Mouse (Mus musculus): ENCODE measurements at regions not wholly inside any gene's neighbourhood (a gene's known extent, or its start where the extent isn't known, plus 50 kb on each side); places are given as distances from the start of the nearest gene placed in this dataset.

DNA sequence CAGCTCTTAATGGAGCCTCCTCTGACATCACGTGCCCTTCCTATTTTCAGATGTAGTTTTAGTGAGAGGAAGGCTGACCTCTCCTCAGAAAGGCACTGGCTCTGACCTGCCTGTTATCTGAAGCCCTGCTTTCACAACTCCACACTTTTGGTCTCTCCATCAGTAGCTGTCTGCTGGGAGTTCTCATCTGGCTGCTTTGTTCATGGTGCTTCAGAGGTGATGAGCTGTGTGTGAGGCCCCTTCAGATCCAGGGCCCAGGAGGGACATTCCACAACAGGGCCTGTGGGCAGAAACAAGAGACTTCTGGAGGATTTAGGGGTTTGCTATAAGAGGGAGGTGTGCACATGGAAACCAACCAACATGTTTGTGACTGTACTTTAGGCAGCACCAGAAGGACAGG lies 50.8 kb upstream of the Fhl2 start:
- no peak overlapping the region for H3K9ac ChIP-seq (ENCODE audit: low read length)
- no peak overlapping the region for H3K4me2 ChIP-seq (ENCODE audit: low read depth, low read length, severe bottlenecking)
- H3K9me3 ChIP-seq (ENCODE audit: control insufficient read depth, low read length) = no peaks in the 10 kb centered on the region
- no peaks in the 10 kb centered on the region for H3K36me3 ChIP-seq (ENCODE audit: control insufficient read depth, insufficient read depth, low read length)
- no peak overlapping the region for H3K4me3 ChIP-seq (ENCODE audit: low read depth, low read length)
- H3K27me3 ChIP-seq (ENCODE audit: control insufficient read depth, insufficient read depth, low read length) = no peaks in the 10 kb centered on the region
- no peak for DNase-seq (ENCODE audit: low spot score)
- no peak overlapping the region for H3K27ac ChIP-seq (ENCODE audit: low read depth, low read length)
- WGBS = 83% methylated on average over 1 of the region's 1 CpGs
- no peaks in the 10 kb centered on the region for H3K4me1 ChIP-seq (replicated peaks; ENCODE audit: control insufficient read depth, insufficient read depth, low read length)
- no peak for ATAC-seq (replicated peaks; ENCODE audit: low FRiP score)

DNA sequence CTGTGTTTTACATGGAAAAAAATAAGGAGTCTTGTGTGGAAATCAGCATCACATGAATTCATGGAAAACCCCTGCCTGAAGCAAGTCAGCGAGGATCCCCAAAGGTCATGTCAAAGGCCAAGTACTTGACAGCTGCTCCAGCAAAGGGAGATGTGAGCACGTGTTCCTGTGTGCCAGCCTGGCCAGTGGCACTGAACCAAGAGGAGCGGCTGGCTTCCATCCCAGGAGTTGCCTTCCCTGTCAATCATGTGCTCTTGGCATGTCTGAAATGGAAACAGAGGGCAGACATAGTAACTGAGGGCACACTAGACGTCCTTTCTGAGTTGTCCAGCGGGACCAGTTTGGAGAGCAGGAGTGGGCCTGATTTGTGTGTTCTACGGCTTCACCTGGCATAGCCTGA lies 53.5 kb upstream of the Fhl2 start:
- ATAC-seq (replicated peaks; ENCODE audit: low FRiP score) (no peak), DNase-seq (ENCODE audit: low spot score) (no peak)
- Histone ChIP-seq H3K4me1 (replicated peaks; ENCODE audit: control insufficient read depth, insufficient read depth, low read length) (no peaks in the 10 kb centered on the region), H3K9me3 (ENCODE audit: control insufficient read depth, low read length) (no peaks in the 10 kb centered on the region), H3K9ac (ENCODE audit: low read length) (no peak overlapping the region), H3K27ac (ENCODE audit: low read depth, low read length) (no peak overlapping the region), H3K27me3 (ENCODE audit: control insufficient read depth, insufficient read depth, low read length) (no peaks in the 10 kb centered on the region), H3K4me2 (ENCODE audit: low read depth, low read length, severe bottlenecking) (no peak overlapping the region), H3K36me3 (ENCODE audit: control insufficient read depth, insufficient read depth, low read length) (no peaks in the 10 kb centered on the region), H3K4me3 (ENCODE audit: low read depth, low read length) (no peak overlapping the region)
- 81% methylated on average over 6 of the region's 6 CpGs for WGBS

DNA sequence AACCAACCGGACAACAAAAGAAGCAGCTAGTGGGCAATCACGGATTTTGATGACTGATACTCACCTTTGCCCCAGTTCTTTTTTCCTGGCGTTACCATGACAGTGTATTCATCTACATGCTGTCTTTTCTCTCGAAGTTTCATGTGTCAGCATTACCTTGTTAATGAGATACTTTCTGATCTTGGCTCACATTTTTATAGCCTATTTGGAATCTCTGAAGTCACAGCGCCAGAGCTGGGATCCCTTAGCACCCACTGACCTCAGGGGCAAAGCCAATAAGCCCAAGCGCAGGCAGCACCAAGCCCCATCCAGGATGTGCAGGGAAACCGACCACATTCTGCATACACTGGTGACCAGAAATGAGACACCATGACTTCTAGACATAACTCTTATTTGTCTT lies 54.6 kb upstream of the Fhl2 start:
- DNase-seq (ENCODE audit: low spot score) (no peak), ATAC-seq (replicated peaks; ENCODE audit: low FRiP score) (no peak)
- Histone ChIP-seq H3K9ac (ENCODE audit: low read length) (no peak overlapping the region), H3K4me2 (ENCODE audit: low read depth, low read length, severe bottlenecking) (no peak overlapping the region), H3K4me3 (ENCODE audit: low read depth, low read length) (no peak overlapping the region), H3K27me3 (ENCODE audit: control insufficient read depth, insufficient read depth, low read length) (no peaks in the 10 kb centered on the region), H3K9me3 (ENCODE audit: control insufficient read depth, low read length) (no peaks in the 10 kb centered on the region), H3K27ac (ENCODE audit: low read depth, low read length) (no peak overlapping the region), H3K4me1 (replicated peaks; ENCODE audit: control insufficient read depth, insufficient read depth, low read length) (no peaks in the 10 kb centered on the region), H3K36me3 (ENCODE audit: control insufficient read depth, insufficient read depth, low read length) (no peaks in the 10 kb centered on the region)
- WGBS = 70% methylated on average over 7 of the region's 7 CpGs

DNA sequence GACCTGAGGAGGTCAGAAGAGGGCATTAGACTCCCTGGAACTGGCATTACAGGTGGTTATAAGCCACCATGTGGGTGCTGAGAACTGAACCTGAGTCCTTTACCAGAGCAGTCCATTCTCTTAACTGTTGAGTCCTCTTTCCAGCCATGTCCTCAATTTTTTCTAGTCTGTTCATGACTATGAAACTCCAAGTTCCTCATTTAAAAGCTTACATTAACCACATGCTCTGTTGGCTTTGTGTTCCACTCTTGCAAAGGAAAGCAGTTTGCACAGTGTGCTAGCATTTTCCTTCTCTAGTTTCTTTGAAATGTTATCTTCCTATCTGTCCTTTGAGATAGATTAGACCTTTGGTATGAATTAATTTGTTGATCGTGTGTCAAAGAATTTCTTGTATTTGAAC lies 57.3 kb upstream of the Fhl2 start:
- Histone ChIP-seq H3K4me2 (ENCODE audit: low read depth, low read length, severe bottlenecking) (no peak overlapping the region), H3K27ac (ENCODE audit: low read depth, low read length) (no peak overlapping the region), H3K4me3 (ENCODE audit: low read depth, low read length) (no peak overlapping the region), H3K4me1 (replicated peaks; ENCODE audit: control insufficient read depth, insufficient read depth, low read length) (no peaks in the 10 kb centered on the region), H3K9ac (ENCODE audit: low read length) (no peak overlapping the region), H3K9me3 (ENCODE audit: control insufficient read depth, low read length) (no peaks in the 10 kb centered on the region), H3K27me3 (ENCODE audit: control insufficient read depth, insufficient read depth, low read length) (no peaks in the 10 kb centered on the region), H3K36me3 (ENCODE audit: control insufficient read depth, insufficient read depth, low read length) (no peaks in the 10 kb centered on the region)
- 91% methylated on average over 1 of the region's 1 CpGs for WGBS
- DNase-seq (ENCODE audit: low spot score) = no peak
- ATAC-seq (replicated peaks; ENCODE audit: low FRiP score) = no peak

DNA sequence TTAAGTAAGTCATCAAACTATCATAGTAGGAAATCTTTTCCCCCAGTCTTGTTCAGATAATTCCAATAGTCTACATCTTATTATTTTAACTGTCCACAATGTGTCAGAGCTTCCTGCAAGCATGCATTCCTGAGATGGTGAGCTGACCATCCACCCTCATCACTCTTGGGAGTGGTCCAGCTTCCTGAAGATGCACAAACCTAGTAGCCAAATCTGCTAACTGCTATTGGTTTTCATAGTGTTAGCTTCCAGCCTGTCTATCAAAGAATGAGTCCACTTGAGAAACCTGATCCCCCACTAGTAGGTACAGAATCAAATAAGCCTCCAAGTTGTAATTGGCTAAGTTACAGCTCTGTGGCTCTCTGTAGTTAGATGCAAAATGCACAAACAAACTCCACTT lies 59.3 kb upstream of the Fhl2 start:
- DNase-seq (ENCODE audit: low spot score) = no peak
- Histone ChIP-seq H3K27ac (ENCODE audit: low read depth, low read length) (no peak overlapping the region), H3K36me3 (ENCODE audit: control insufficient read depth, insufficient read depth, low read length) (no peaks in the 10 kb centered on the region), H3K4me3 (ENCODE audit: low read depth, low read length) (no peak overlapping the region), H3K9ac (ENCODE audit: low read length) (no peak overlapping the region), H3K4me2 (ENCODE audit: low read depth, low read length, severe bottlenecking) (no peak overlapping the region), H3K9me3 (ENCODE audit: control insufficient read depth, low read length) (no peaks in the 10 kb centered on the region), H3K27me3 (ENCODE audit: control insufficient read depth, insufficient read depth, low read length) (no peaks in the 10 kb centered on the region), H3K4me1 (replicated peaks; ENCODE audit: control insufficient read depth, insufficient read depth, low read length) (no peaks in the 10 kb centered on the region)
- no peak for ATAC-seq (replicated peaks; ENCODE audit: low FRiP score)

DNA sequence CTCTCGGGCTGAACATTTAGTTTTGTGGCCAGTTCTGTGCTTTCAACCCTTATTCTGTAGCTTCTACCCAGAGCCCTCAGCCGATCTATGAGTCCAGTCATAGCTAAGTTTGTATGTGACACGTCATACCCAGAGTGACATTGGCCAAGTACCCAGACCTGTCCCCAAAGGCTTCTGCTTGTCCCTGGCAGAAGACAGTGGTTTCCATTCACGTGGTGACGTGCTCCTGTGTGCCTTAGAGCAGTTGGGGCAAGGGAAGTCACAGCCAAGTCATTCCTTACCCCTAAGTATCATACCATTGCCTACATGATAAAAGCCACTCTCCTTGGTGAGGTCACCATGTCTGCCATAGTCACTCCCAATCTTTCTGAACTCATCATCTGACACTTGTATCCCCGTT lies 61.1 kb upstream of the Fhl2 start:
- 87% methylated on average over 6 of the region's 6 CpGs for WGBS
- Histone ChIP-seq H3K4me1 (replicated peaks; ENCODE audit: control insufficient read depth, insufficient read depth, low read length) (no peaks in the 10 kb centered on the region), H3K9ac (ENCODE audit: low read length) (no peak overlapping the region), H3K9me3 (ENCODE audit: control insufficient read depth, low read length) (no peaks in the 10 kb centered on the region), H3K27ac (ENCODE audit: low read depth, low read length) (no peak overlapping the region), H3K4me2 (ENCODE audit: low read depth, low read length, severe bottlenecking) (no peak overlapping the region), H3K27me3 (ENCODE audit: control insufficient read depth, insufficient read depth, low read length) (no peaks in the 10 kb centered on the region), H3K36me3 (ENCODE audit: control insufficient read depth, insufficient read depth, low read length) (no peaks in the 10 kb centered on the region), H3K4me3 (ENCODE audit: low read depth, low read length) (no peak overlapping the region)
- DNase-seq (ENCODE audit: low spot score) (no peak), ATAC-seq (replicated peaks; ENCODE audit: low FRiP score) (no peak)

DNA sequence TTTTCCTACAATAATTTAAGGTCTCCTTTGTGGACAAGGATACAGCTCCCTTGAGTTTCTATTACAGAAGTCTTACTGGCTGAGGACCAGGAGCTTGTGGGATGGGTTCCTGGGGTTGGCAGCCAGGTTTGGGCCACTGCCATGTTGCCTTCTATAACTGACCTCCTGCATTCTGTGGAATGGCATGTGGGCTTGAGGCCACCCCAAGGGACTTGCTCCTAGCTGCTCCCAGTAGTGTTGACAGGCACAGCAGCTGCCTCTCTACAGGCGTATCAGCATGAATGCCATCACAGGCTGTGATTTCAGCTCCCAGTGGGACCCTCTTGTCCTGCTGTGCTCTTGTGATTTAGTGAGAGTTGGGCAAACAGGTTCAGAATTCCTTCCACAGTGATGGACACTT lies 63.1 kb upstream of the Fhl2 start:
- H3K27me3 ChIP-seq (ENCODE audit: control insufficient read depth, insufficient read depth, low read length) = no peaks in the 10 kb centered on the region
- no peak overlapping the region for H3K9ac ChIP-seq (ENCODE audit: low read length)
- H3K27ac ChIP-seq (ENCODE audit: low read depth, low read length) = no peak overlapping the region
- no peaks in the 10 kb centered on the region for H3K36me3 ChIP-seq (ENCODE audit: control insufficient read depth, insufficient read depth, low read length)
- H3K4me3 ChIP-seq (ENCODE audit: low read depth, low read length) = no peak overlapping the region
- WGBS = 90% methylated on average over 1 of the region's 1 CpGs
- ATAC-seq (replicated peaks; ENCODE audit: low FRiP score) (no peak), DNase-seq (ENCODE audit: low spot score) (no peak)
- no peaks in the 10 kb centered on the region for H3K9me3 ChIP-seq (ENCODE audit: control insufficient read depth, low read length)
- no peak overlapping the region for H3K4me2 ChIP-seq (ENCODE audit: low read depth, low read length, severe bottlenecking)
- H3K4me1 ChIP-seq (replicated peaks; ENCODE audit: control insufficient read depth, insufficient read depth, low read length) = no peaks in the 10 kb centered on the region

DNA sequence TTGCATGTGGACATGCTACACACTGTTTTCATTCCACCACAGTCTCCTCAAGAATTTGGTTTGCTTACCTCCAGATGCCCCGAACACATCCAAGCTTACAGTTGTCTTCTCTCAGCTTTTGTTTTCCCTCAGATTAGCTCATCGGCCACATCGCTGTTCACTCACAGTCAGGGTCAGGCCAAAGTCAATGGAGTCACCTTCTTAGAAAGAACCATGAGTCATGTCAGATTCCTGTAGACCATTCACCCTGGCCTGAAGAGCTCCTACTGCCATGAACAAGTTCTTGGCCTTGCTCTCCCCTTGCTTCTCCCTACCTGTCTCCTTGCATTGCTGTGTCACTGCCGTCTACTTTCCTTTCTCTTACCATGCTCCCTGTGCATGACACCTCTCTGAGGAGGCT lies 63.7 kb upstream of the Fhl2 start:
- no peak for DNase-seq (ENCODE audit: low spot score)
- no peak overlapping the region for H3K4me2 ChIP-seq (ENCODE audit: low read depth, low read length, severe bottlenecking)
- 84% methylated on average over 4 of the region's 4 CpGs for WGBS
- ATAC-seq (replicated peaks; ENCODE audit: low FRiP score) = no peak
- no peak overlapping the region for H3K27ac ChIP-seq (ENCODE audit: low read depth, low read length)
- no peak overlapping the region for H3K4me3 ChIP-seq (ENCODE audit: low read depth, low read length)
- H3K9ac ChIP-seq (ENCODE audit: low read length) = no peak overlapping the region
- H3K4me1 ChIP-seq (replicated peaks; ENCODE audit: control insufficient read depth, insufficient read depth, low read length) = no peaks in the 10 kb centered on the region
- no peaks in the 10 kb centered on the region for H3K27me3 ChIP-seq (ENCODE audit: control insufficient read depth, insufficient read depth, low read length)
- no peaks in the 10 kb centered on the region for H3K36me3 ChIP-seq (ENCODE audit: control insufficient read depth, insufficient read depth, low read length)
- no peaks in the 10 kb centered on the region for H3K9me3 ChIP-seq (ENCODE audit: control insufficient read depth, low read length)

DNA sequence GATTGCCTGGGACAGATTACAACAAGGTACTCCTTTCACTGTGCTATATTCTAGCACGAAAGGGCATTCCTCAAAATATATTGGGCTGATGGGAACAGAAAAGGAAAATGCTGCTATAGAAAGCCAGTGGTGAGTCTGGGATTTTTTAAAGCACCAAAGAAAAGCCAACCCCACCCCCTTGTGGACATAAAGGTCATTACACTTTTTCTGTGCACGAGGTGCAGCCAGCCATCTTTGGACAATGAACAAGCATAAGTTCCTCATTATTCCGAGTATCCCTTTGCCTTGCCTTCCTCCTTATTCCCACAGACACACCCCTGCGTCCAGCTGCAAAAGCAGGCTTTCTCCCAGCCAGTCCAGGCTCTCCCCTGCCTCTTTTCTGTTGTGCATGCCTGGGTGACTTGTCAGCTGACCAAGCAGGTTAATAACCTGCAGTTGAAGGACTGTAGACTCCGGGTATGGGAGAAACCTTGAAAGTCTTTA lies 67.7 kb upstream of the Fhl2 start:
- no peaks in the 10 kb centered on the region for H3K36me3 ChIP-seq (ENCODE audit: control insufficient read depth, insufficient read depth, low read length)
- no peak overlapping the region for H3K9ac ChIP-seq (ENCODE audit: low read length)
- peak; percentile 75 for DNase-seq (ENCODE audit: low spot score)
- H3K4me1 ChIP-seq (replicated peaks; ENCODE audit: control insufficient read depth, insufficient read depth, low read length) = no peaks in the 10 kb centered on the region
- peak; percentile 61; the same call in 1 of the 2 replicates for ATAC-seq (replicated peaks; ENCODE audit: low FRiP score)
- no peak overlapping the region for H3K4me2 ChIP-seq (ENCODE audit: low read depth, low read length, severe bottlenecking)
- H3K27me3 ChIP-seq (ENCODE audit: control insufficient read depth, insufficient read depth, low read length) = no peaks in the 10 kb centered on the region
- H3K27ac ChIP-seq (ENCODE audit: low read depth, low read length) = no peak overlapping the region
- 23% methylated on average over 5 of the region's 5 CpGs for WGBS
- H3K4me3 ChIP-seq (ENCODE audit: low read depth, low read length) = no peak overlapping the region
- H3K9me3 ChIP-seq (ENCODE audit: control insufficient read depth, low read length) = no peaks in the 10 kb centered on the region
